Mouse (Mus musculus) embryonic facial prominence, embryonic 11.5 days (tissue): ENCODE measurements at regions not wholly inside any gene's neighbourhood (a gene's known extent, or its start where the extent isn't known, plus 50 kb on each side); places are given as distances from the start of the nearest gene placed in this dataset.

Experiments
- ATAC-seq: fragments of 200-750 bp; cut with Nextera tagmentation; replicated peaks from 2 replicates; pipeline ENCODE4 v1.8.0; 2017; ENCODE audit warnings: low read depth; ENCODE audit not compliant: insufficient number of reproducible peaks, low FRiP score, low TSS enrichment
- DNase-seq: peaks from one replicate; pipeline ENCODE4 v3.0.0-alpha.2; 2015; ENCODE audit warnings: low spot score
- H3K27ac ChIP-seq: fragments of 300-500 bp; sonication (generic); replicated peaks from 2 replicates; pipeline ENCODE4 v1.5.1; 2014; ENCODE audit warnings: mild to moderate bottlenecking, low read depth, low read length, control low read depth
- H3K27me3 ChIP-seq: fragments of 300-500 bp; sonication (generic); 2 replicates; pipeline ENCODE4 v1.6.1; 2014; ENCODE audit warnings: mild to moderate bottlenecking, low read length, moderate library complexity, mixed read lengths; ENCODE audit not compliant: control insufficient read depth, insufficient read depth
- H3K36me3 ChIP-seq: fragments of 300-500 bp; sonication (generic); replicated peaks from 2 replicates; pipeline ENCODE4 v1.6.1; 2014; ENCODE audit warnings: low read depth, mild to moderate bottlenecking, low read length, moderate library complexity, mixed read lengths; ENCODE audit not compliant: control insufficient read depth, insufficient read depth
- H3K4me1 ChIP-seq: fragments of 300-500 bp; sonication (generic); 2 replicates; pipeline ENCODE4 v1.6.1; 2014; ENCODE audit warnings: low read length, mixed read lengths; ENCODE audit not compliant: control insufficient read depth, insufficient read depth
- H3K4me2 ChIP-seq: fragments of 300-500 bp; sonication (generic); 2 replicates; pipeline ENCODE4 v1.6.1; 2014; ENCODE audit warnings: low read depth, mild to moderate bottlenecking, control low read depth, low read length, moderate library complexity
- H3K4me3 ChIP-seq: fragments of 300-500 bp; sonication (generic); 2 replicates; pipeline ENCODE4 v1.5.1; 2014; ENCODE audit warnings: low read depth, low read length, control low read depth
- H3K9ac ChIP-seq: fragments of 300-500 bp; sonication (generic); replicated peaks from 2 replicates; pipeline ENCODE4 v1.6.1; 2014; ENCODE audit warnings: mild to moderate bottlenecking, control low read depth, low read length
- H3K9me3 ChIP-seq: fragments of 300-500 bp; sonication (generic); replicated peaks from 2 replicates; pipeline ENCODE4 v1.6.1; 2016; ENCODE audit warnings: mild to moderate bottlenecking, low read length, inconsistent platforms, mixed read lengths; ENCODE audit not compliant: control insufficient read depth
- WGBS: fragments of 180-500 bp; shearing (Covaris S2); extraction: QIAGEN DNeasy Blood & Tissue Kit; methylation state at CpG from one replicate; pipeline ENCODE4 v1.1.7; 2014; 5-methylcytosine and 5-hydroxymethylcytosine counted together

DNA sequence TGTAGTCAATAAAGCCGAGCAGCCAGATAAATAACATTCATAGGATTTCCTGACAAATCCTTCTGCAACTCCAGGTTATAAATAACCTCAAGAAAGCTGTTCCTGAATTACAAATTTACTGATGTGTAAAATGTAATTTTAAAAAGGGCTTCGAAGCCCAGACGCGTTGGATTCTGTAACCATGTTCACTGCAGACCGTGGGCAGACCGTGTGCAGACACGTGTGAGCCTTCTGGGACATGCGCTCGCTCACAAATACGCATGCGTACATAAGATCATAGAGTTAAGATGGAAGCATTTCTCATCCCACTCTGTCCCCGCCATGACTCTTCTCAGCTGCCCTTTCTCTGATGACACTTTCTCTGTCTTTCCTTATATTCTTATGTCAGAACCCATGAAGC is 150.1 kb downstream of the Evx1 start:
- Histone ChIP-seq H3K4me3 (no peak overlapping the region), H3K27ac (no peak overlapping the region), H3K4me1 (no peaks in the 10 kb centered on the region), H3K9me3 (no peaks in the 10 kb centered on the region), H3K9ac (no peak overlapping the region), H3K27me3 (no peaks in the 10 kb centered on the region), H3K36me3 (no peaks in the 10 kb centered on the region), H3K4me2 (no peak overlapping the region)
- 97% methylated on average over 12 of the region's 12 CpGs for WGBS
- ATAC-seq, result no peak
- DNase-seq, result no peak

DNA sequence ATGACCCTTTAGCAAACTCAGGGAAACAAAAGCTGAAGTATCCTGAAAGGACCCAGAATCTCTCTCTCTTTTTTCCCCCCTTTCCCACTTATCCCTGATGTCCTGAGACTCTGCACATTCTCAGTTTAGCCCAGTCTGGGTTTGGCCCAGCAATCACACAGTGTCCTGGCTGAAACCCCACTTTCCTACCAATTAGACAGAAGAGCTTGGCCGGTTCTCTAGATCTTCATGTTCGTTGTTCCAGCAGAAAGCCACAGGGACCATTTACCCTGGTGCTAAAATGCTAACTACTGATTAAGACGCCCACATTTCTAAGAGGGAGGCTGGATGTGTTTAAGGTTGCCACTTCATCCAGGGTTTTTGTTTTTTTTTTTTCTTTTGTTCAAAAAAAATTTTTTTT is 151.3 kb downstream of the Evx1 start:
- ATAC-seq (no peak), DNase-seq (no peak)
- Histone ChIP-seq H3K27ac (no peak overlapping the region), H3K4me3 (no peak overlapping the region), H3K4me2 (no peak overlapping the region), H3K36me3 (no peaks in the 10 kb centered on the region), H3K4me1 (no peaks in the 10 kb centered on the region), H3K9me3 (no peaks in the 10 kb centered on the region), H3K9ac (no peak overlapping the region), H3K27me3 (no peaks in the 10 kb centered on the region)
- 71% methylated on average over 3 of the region's 3 CpGs for WGBS

DNA sequence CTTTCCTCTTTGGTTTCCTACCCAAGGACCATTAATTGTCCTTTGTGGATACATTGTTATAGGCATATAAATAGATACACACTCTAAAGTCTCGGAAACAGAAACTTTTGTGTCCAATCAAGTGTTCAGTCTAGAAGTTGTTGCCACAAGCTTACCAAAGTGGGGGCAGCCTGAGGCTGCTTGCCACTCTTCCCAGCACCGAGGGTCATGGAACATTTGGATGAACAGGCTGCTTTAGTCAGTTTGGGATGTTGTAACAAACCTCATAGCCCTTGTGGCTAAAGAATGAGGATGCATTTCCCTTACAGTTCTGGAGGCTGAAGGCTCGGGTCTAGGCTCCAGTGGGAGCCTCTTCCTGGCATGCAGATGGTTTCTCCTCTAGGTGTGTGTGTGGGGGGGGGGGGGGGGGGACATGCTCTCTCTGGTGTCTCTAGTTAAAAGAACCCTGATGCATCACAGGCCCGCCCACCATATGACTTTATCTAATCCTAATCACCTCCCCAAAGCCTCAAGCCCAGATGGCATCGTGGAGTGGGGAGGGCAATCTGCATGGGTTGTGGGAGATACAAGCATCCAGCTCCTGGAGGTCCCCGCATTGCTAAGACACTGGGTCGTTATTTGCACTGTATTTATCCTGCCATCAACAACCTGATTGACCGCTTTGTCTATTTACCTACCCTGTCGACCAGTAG is 152.7 kb downstream of the Evx1 start:
- DNase-seq, result no peak
- Histone ChIP-seq H3K4me1 (no peaks in the 10 kb centered on the region), H3K9ac (no peak overlapping the region), H3K4me2 (no peak overlapping the region), H3K27me3 (no peaks in the 10 kb centered on the region), H3K4me3 (no peak overlapping the region), H3K36me3 (no peaks in the 10 kb centered on the region), H3K27ac (no peak overlapping the region), H3K9me3 (no peaks in the 10 kb centered on the region)
- 84% methylated on average over 9 of the region's 9 CpGs for whole genome bisulfite sequencing
- no peak for ATAC-seq

DNA sequence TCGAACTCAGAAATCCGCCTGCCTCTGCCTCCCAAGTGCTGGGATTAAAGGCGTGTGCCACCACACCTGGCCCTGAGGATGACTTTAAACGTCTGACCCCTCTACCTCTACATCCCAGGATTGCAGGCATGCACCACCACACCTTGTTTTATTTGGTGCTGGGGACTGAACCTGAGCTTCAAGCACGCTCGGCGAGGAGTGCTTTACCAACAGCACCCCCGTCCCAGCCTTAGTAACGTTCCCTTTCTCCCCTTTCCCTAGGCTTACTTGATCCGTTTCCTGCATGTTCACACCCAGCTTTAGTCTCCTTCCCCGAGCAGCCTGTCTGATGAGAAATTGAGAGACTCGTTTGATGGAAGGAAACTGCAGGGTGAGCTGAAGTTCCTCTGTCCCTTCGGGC is 157.5 kb downstream of the Evx1 start:
- no peak overlapping the region for H3K27ac ChIP-seq
- no peaks in the 10 kb centered on the region for H3K27me3 ChIP-seq
- no peak for ATAC-seq
- WGBS, result 77% methylated on average over 13 of the region's 13 CpGs
- DNase-seq, result no peak
- H3K4me3 ChIP-seq, result no peak overlapping the region
- H3K9ac ChIP-seq, result no peak overlapping the region
- H3K4me2 ChIP-seq, result no peak overlapping the region
- no peaks in the 10 kb centered on the region for H3K4me1 ChIP-seq
- H3K9me3 ChIP-seq, result no peaks in the 10 kb centered on the region
- no peaks in the 10 kb centered on the region for H3K36me3 ChIP-seq

DNA sequence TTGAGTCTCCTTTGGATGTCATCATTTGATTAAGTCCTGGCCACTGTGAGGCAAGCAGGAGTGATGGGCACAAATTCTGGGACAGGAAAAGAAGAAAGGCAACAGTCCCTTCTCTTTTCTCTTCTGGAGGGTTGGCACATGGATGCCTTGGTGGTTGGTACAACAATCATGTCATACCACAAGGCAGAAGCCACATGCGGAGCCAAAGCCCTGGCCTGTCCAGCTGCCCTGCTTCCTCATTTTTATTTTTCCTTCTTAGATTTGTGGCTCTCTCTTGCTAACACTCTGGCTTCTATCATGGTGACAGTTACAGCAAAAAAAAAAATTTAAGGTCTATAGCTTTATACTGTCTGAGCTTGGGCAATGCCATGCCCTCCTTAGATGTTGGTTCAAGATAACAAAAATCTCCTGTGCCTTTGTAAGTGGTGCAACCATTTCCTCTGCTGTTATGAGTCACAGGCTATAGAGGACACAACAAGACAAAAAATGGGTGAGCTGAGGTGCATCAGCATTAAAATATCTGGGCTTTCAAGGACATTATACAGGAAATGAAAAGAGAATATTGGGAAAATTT is 158.2 kb downstream of the Evx1 start:
- Histone ChIP-seq H3K9ac (no peak overlapping the region), H3K4me1 (no peaks in the 10 kb centered on the region), H3K27me3 (no peaks in the 10 kb centered on the region), H3K9me3 (no peaks in the 10 kb centered on the region), H3K4me3 (no peak overlapping the region), H3K36me3 (no peaks in the 10 kb centered on the region), H3K27ac (no peak overlapping the region), H3K4me2 (no peak overlapping the region)
- DNase-seq (no peak), ATAC-seq (no peak)
- 88% methylated on average over 1 of the region's 1 CpGs for WGBS

DNA sequence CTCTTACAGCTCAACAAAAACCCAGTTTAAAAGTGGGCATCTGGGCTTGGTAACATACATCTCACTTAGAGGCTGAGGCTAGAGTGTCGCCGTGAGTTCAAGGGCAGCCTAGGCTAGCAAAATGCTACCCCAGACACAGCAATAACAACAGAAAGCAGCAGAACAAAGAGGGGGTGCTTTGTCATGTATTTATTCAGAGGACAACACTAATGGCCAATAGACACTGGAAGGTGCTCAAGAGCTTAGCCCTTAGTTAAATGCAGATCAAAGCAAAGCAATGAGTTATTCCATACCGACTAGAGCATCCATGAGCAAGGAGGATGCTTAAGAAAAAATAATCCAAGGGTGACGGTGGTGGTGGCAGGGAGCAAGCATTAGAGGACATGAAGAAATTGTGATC is 158.7 kb downstream of the Evx1 start:
- ATAC-seq (no peak), DNase-seq (no peak)
- Histone ChIP-seq H3K4me2 (no peak overlapping the region), H3K4me1 (no peaks in the 10 kb centered on the region), H3K27ac (no peak overlapping the region), H3K27me3 (no peaks in the 10 kb centered on the region), H3K4me3 (no peak overlapping the region), H3K9ac (no peak overlapping the region), H3K36me3 (no peaks in the 10 kb centered on the region), H3K9me3 (no peaks in the 10 kb centered on the region)
- WGBS, result 86% methylated on average over 4 of the region's 4 CpGs

DNA sequence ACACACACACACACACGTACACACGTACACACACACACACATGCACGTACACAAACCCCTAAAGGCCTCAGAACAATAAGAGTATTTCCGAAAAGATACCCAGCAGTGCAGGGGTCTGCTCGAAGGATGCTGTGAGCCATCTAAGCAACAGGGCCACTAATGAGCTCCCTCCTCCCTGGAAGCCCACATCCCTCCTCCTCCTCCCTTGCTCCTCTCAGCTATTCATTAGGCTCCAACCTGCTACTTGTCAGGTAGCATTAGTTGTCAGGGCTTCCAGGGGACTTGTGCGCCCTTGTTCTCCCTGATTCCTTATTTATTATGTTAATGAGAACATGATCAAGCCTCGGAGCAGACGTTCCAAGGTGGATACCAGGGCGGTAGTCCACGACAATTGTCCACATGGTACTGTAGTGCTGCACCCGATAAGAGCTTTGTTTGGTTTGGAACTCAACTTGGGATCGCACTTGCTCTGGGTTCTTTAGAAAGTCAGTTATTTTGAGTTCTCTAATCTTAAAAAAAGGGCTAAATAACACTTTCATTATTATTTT is 159.8 kb downstream of the Evx1 start:
- Histone ChIP-seq H3K9me3 (no peaks in the 10 kb centered on the region), H3K36me3 (no peaks in the 10 kb centered on the region), H3K4me1 (no peaks in the 10 kb centered on the region), H3K27me3 (no peaks in the 10 kb centered on the region), H3K27ac (no peak overlapping the region), H3K9ac (no peak overlapping the region), H3K4me2 (no peak overlapping the region), H3K4me3 (no peak overlapping the region)
- 79% methylated on average over 12 of the region's 12 CpGs for WGBS
- ATAC-seq (no peak), DNase-seq (no peak)

DNA sequence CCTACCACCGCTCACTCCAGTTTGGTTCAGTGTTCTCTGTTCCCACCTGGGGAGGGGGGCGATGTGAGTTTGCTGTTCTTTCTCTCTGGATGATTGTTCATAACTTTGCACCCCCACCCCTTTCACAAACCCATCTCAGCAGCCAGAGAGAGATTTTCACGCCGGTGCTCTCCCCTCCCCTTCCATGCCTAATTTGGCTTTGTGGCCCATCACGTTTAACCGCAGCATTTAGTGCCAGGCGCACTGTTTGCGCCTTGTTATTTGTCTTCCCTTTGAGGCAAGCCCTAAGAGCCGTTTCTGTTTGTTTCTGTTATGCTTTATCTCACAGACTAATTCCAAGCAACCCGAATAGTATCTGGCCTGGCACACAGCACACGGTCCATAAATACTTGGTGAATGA is 160.6 kb downstream of the Evx1 start:
- WGBS, result 69% methylated on average over 11 of the region's 11 CpGs
- H3K9ac ChIP-seq, result no peak overlapping the region
- no peaks in the 10 kb centered on the region for H3K4me1 ChIP-seq
- DNase-seq (no peak), ATAC-seq (no peak)
- no peaks in the 10 kb centered on the region for H3K36me3 ChIP-seq
- no peak overlapping the region for H3K4me3 ChIP-seq
- no peak overlapping the region for H3K27ac ChIP-seq
- H3K27me3 ChIP-seq, result no peaks in the 10 kb centered on the region
- no peak overlapping the region for H3K4me2 ChIP-seq
- no peaks in the 10 kb centered on the region for H3K9me3 ChIP-seq
